Mouse (Mus musculus): ENCODE results near the gene Tamm41.
A peak's percentile ranks its signal among the peaks of the same experiment; 100 is the strongest.

Gene Tamm41

DNA sequence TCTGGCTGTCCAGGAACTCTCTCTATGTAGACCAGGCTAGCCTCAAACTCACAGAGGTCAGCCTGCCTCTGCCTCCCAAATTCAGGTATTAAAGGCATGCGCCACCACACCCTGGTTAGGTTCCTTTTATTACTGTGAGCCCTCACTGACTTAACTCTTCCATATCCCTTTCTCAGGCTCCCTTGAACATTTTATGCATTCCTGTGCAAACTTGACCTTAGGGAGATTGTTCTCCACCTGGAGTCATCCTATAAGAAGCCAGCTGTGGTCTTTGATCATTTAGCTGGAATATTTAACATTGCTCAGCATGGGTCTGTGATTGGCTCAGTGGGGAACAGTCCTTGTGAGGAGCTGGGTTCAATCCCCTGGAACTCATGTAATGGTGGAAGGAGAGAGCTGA lies 63.3 kb downstream of the Tamm41 start:
- no peak for DNase-seq (ENCODE audit: low spot score in 2 of 2)

GRCm38 (mm10) chr6:114972988-114973387 lies 64.7 kb downstream of the Tamm41 start:
- no peak for DNase-seq (ENCODE audit: low spot score in 2 of 2)

DNA sequence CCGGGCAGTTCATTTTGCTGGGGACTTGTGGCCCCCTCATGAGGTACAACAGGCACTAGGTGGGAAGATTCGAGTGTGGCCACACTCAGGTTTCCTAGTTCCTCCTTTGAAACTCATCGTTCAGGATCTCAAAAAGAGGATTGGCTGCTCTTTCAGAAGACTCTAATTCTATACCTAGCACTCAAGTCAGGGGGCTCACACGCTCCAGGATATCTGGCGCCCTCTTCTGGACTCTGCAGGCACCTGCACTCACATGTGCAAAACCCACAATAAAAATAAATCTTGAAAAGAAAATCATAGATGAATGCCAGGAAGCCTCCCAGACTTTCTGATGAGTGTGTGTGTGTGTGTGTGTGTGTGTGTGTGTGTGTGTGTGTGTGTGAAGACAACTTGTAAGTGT lies 66.8 kb downstream of the Tamm41 start:
- DNase-seq (ENCODE audit: low spot score in 2 of 2): no peak

DNA sequence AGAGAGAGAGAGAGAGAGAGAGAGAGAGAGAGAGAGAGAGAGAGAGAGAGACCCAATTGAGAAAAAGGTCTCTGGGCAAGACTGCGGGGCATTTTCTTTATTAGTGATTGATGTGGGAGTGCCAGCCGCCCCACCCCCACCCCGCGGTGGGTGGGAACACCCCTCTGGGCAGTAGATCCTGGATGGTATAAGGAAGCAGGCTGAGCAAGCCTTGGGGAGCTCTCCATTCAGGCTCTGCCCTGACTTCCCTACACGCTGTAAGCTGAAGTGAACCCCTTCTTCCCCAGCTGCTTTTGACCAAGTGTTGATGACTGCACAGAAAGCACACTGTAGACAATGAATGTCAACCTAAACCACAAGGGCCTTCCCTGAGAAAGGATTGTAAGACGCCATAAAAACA lies 67.3 kb downstream of the Tamm41 start:
- DNase-seq (ENCODE audit: low spot score in 2 of 2): no peak

GRCm38 (mm10) chr6:114969213-114970120 lies 68.2 kb downstream of the Tamm41 start, which contains the start of gene Vgll4:
Gene Vgll4, minus strand, starts transcription at chr6:114969994.
- peak; percentile 71 for DNase-seq (ENCODE audit: low spot score in 2 of 2)

DNA sequence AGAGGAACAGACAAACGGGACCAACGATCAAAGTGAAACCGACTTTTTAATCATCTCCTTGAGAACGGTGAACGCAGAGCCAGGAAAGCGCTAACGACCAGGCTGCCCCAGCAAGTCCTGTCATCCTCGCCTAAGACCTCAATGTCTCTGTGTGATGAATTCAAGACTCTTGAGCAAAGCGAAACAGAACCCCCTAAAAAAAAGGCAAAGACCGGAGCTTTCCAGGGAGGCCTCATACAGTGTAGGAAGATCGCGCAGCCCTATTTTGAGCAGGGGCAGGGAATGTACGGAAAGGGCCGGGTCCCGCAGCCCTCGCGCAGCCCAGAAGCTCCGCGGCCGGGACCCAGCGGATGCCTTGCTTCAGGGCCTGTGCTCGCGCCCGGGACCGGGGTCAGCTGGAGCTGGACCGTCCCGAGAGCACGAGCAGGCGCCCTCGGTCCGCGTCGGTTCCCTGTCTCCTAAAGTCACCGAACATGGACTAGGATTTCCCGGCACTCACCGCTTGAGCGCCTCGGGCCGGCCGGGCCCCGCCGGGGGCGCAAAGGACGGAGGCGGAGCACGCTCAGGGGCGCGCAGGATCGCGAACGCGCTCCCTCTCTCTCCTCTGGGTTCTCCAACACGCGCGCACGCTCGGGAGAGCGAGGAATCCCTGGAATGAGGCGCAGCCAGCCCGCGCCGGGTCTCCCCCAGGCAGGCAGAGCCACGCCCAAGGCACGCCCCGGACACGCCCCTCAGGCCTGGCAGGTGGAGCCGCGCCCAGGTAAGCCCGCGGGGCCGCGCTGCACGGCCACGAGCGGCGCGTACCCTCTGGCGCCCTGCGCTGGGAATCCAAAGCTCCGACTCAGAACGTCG lies 69.1 kb downstream of the Tamm41 start:
- peak; percentile 90 to 92 for DNase-seq (ENCODE audit: low spot score in 2 of 2)

DNA sequence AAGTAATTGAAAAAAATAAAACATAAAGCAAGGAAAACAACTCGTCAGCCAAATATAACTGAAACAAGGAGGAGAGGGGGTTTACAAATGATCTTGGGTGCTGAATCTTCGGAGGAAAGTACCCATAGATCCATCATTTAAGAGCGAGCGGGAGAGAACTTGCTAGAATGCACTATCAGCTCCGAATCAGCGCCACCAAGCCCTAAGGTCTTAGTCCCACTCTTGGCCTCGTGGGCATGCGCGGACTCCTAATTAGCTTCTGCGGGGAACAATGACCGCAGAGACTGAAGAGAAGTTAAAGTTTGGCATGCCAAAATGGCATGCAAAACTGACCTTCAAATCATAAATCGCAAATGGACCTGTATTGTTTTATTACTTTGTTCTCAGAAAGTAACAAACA lies 70.1 kb downstream of the Tamm41 start:
- no peak for DNase-seq (ENCODE audit: low spot score in 2 of 2)

- no peak for DNase-seq (ENCODE audit: low spot score in 2 of 2)
These were observed 71.1 kb downstream of the Tamm41 start for GRCm38 (mm10) chr6:114966396-114967154.

- DNase-seq (ENCODE audit: low spot score in 2 of 2): no peak
These were observed 71.9 kb downstream of the Tamm41 start for GRCm38 (mm10) chr6:114965802-114966201.

- DNase-seq (ENCODE audit: low spot score in 2 of 2): no peak
These were observed 72.3 kb downstream of the Tamm41 start for GRCm38 (mm10) chr6:114965396-114965795.

DNA sequence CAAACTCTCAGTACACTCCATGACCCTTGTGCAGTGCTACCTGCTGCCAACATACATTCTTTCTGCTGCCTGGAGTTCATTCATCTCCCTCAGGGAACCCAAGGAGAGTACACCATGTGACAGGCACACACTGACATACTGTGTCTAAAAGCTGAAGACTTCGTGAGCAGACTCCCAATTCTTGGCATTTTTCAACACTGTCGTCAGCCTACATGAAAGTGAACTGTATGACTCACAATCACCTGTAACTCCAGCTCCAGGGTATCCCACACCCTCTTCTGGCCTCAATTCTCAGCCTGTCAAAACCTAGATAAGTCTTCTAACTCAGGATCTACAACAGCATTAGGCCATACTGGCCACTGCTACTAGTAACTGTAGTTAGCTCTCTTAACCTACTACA lies 73.4 kb downstream of the Tamm41 start:
- peak in 1 of 2 experiments; percentile 22 for DNase-seq (ENCODE audit: low spot score in 2 of 2)

GRCm38 (mm10) chr6:114963636-114964035 lies 74.0 kb downstream of the Tamm41 start:
- no peak for DNase-seq (ENCODE audit: low spot score in 2 of 2)

DNA sequence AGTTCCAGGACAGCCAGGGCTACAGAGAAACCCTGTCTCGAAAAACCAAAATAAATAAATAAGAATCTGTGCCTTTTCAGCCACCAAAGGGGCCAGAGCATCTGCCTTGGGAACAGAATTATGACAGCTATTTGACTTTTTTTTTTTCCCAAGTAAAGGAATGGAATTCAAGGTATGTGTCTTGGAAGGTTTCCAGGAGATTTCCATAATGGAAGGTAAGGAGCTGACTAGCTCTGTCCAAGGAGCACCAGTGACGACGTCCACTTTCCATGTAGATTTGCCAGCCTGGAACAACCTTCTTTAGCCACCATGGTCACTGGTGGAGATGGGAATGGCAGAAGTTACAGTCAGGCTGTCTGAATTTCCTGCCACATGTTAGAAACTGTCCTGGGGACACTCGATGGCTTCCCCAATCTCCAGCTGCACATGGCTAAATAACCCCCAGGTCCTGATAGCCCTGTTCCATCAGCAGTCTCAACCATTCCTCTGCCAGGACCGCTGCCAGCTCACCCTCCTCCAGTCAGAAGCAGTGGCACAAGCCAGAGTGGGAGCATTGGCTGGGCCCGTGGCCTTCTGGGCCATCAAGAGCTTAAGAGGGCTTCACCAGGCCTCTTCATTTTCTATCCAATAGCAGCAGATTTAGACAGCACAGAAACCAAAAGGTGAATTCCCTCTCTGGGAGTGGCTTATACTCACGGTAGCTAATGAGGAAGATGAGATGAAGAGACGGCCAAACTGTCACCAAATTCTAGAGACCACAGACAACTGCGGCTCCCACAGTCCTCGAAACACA lies 76.2 kb downstream of the Tamm41 start:
- no peak for DNase-seq (ENCODE audit: low spot score in 2 of 2)

GRCm38 (mm10) chr6:114959012-114959398 lies 78.7 kb downstream of the Tamm41 start:
- DNase-seq (ENCODE audit: low spot score in 2 of 2): no peak

DNA sequence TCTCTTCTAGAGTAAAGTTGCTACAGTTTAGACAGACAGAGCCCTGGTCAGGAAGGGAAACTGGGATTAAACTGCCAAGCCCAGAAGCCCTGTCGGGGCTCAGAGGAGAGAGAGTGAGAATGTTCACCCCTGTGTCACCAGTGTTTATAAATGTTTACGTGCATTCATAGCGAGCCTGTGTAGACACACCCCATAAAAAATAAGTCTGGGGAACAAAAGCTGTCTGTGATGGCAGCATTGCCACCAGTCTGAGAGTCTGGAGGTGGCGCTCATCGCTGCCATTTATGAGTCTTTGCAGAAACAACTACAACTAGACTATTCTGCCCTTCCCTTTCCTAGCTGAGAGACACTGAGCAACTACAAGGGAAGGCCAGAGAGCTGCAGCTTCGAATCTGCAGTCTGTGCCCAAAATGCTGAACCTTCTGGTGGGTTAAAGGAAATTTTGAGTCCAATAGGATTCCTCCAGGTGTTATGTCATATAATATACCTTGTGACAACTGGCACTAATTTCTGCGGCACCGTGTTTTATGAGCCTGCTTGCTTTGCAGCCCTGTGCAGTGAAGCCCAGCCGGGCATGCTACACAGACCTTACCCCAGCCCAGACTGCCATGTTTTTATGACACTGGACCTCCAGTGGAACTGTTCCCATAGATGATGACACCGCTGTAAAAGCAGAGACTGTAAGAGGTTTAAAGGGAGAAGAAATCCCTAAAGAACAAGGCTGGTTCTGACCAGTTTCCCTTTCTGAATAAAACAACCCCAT lies 79.2 kb downstream of the Tamm41 start:
- no peak for DNase-seq (ENCODE audit: low spot score in 2 of 2)

DNA sequence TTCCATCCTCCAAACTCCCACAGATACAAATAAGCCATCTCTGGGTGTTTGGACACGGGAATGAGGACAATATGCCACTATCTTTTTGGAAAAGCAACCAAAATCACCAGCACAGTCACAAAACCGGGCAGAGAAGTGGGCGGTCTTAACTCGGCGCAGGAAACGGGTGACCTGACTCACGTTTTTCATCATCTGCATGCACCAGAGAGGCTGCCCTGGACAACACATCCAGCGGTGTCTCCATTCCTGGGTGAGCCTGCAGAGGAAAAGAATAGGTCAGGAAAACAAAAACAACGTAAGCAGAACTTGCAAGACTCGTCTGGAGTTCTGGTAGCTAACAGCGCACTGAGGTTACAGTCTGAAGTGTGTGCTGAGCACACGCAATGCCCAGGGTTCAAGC lies 79.9 kb downstream of the Tamm41 start:
- no peak for DNase-seq (ENCODE audit: low spot score in 2 of 2)

- no peak for DNase-seq (ENCODE audit: low spot score in 2 of 2)
These were observed 83.2 kb downstream of the Tamm41 start for GRCm38 (mm10) chr6:114954496-114954895.

Measured in frontal cortex, postnatal 36 days (tissue).